Mouse (Mus musculus) bone marrow, adult 2 months (tissue): ENCODE measurements around the gene Stt3a. TPM values are rescaled to one million over a fixed set of nuclear protein-coding genes. Genes with fewer than 3 reads are reported as not detected.

Experiments
- H3K27ac ChIP-seq: fragments of 200-500 bp; 2 replicates; pipeline ENCODE4 v1.5.1; 2012; ENCODE audit warnings: low read depth, mild to moderate bottlenecking, control low read depth, inconsistent platforms, low read length; ENCODE audit not compliant: control insufficient read depth, poor library complexity, insufficient read depth
- H3K4me1 ChIP-seq: fragments of 200-500 bp; 2 replicates; pipeline ENCODE4 v1.6.1; 2011; ENCODE audit warnings: low read length; ENCODE audit not compliant: control insufficient read depth, insufficient read depth
- H3K4me3 ChIP-seq: fragments of 200-500 bp; replicated peaks from 2 replicates; pipeline ENCODE3; 2011; ENCODE audit warnings: mild to moderate bottlenecking, low read depth, low read length, control low read depth; ENCODE audit not compliant: control insufficient read depth
- CTCF ChIP-seq: fragments of 200-500 bp; IDR thresholded peaks from 2 replicates; pipeline ENCODE4 v1.5.1; 2011; ENCODE audit warnings: low read length, control low read depth; ENCODE audit not compliant: control insufficient read depth, insufficient read depth
- POLR2A ChIP-seq: fragments of 200-500 bp; IDR thresholded peaks from 2 replicates; pipeline ENCODE4 v1.6.1; 2011; ENCODE audit warnings: low read depth, mild to moderate bottlenecking, control low read depth, low read length, borderline replicate concordance; ENCODE audit not compliant: control insufficient read depth
- WGBS: fragments of 180-500 bp; shearing (Covaris S2); methylation state at CpG from one replicate; pipeline ENCODE4 v1.1.7; 2018; 5-methylcytosine and 5-hydroxymethylcytosine counted together
- polyA plus RNA-seq: library from polyadenylated mRNA; stranded (reverse); fragments of >200 nt; gene quantifications from 2 replicates; pipeline ENCODE4 v1.2.4, GENCODE M21; 2011; ENCODE audit warnings: low replicate concordance; ENCODE audit not compliant: missing spikeins, insufficient read depth, insufficient read length

The Stt3a gene
- polyA plus RNA-seq, 1 experiment, result 76.7 TPM

DNA sequence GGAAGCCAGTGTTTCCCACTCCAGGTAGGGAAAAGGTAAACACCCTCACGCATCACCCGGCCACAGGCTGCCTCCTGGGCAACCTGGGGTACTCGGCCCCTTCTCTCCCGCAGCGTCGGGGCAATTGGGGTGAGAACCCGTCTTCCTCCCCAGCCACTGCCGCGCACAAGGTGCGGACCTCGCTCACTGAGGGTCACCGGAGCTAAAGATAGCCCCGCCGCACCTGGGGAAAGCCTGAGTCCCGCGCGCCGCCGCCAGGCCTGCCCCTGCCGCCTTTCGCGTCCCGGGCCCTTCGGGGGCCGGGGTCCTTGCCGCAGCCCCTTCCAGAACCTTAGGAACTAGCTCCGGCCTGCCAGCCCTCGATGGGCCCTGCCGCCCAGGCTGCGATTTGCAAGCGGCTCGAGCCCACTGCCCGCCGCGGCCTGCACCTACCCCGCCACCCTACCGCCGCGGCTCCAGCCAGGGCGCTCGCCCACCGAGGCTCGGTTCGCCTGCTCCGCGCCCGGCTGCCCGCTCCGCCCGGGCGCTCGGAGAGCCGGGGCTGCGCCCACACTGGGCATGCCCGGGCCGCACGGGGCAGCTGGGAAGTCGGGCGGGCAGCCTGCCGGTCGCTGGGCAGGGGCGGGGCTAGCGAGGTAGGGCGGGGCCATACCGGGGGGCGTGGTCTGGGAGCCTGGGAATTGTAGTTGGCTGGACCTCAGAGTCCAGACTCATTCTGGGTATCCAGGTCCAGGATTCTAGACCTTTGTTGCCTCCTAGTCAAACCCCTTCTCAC, 29.5 kb upstream of the Stt3a start, which contains the start of gene Ei24:
TSS of gene Ei24 (minus strand) at position 613 of the 775 bp plus-strand sequence.
- peak within 1 kb of the TSS; percentile 58; the same call in 1 of the 2 replicates for H3K27ac ChIP-seq
- H3K4me3 ChIP-seq, result peak within 1 kb of the TSS; percentile 89
- H3K4me1 ChIP-seq, result no peaks in the 10 kb centered on the region
- under 1% methylated on average over 65 of the region's 66 CpGs for WGBS
- TF ChIP-seq POLR2A, result peak; percentile 38; the same call in 1 of the 2 replicates
- TF ChIP-seq CTCF, result no peak

GRCm38 (mm10) chr9:36796224-36796623, 28.7 kb upstream of the Stt3a start:
- no peak overlapping the region for H3K27ac ChIP-seq
- no peak for TF ChIP-seq POLR2A
- no peak for TF ChIP-seq CTCF
- no peaks in the 10 kb centered on the region for H3K4me1 ChIP-seq
- WGBS, result 26% methylated on average over 5 of the region's 5 CpGs
- peak overlapping the region; percentile 89 for H3K4me3 ChIP-seq

DNA sequence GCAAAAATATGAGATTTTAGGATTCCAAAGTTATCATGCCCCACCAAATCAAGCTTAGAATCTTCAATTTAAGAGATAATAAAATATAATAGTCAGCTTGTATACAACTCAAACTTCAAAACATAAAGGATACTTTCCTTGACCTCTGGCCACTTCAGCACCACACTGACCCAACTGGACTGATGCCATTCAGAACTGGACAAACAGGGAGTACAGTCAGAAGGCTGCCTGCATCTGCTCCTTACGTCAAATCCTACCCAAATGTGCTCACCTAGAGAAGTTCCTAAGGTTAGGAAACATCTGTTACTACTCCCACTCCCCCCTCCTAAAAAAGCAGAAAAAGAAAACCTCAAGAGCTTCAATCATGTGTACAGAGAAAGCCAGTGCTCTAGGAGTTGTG, 28.1 kb upstream of the Stt3a start:
- WGBS, result 75% methylated on average over 1 of the region's 1 CpGs
- no peak for TF ChIP-seq POLR2A
- TF ChIP-seq CTCF, result no peak
- H3K4me3 ChIP-seq, result no peak overlapping the region
- H3K4me1 ChIP-seq, result no peaks in the 10 kb centered on the region
- no peak overlapping the region for H3K27ac ChIP-seq

DNA sequence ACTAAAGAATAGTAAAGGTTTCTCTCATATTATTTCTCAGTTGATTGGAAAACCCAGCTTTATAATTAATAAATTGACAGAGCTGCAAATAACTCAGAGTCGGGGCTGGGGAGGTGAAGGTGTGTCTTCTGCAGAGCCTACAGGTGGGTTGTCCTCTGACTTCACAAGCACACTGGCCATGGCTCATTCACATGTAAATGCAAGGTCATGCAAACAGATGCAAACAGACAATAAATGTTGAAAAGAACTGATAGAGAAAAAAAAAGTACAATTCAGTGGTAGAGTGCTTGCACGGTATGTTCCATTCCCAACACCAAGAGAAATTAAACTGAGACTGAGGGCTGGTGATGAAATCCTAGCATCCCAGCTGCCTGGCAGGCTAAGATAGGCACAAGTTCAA, 27.0 kb upstream of the Stt3a start:
- H3K27ac ChIP-seq, result no peak overlapping the region
- H3K4me1 ChIP-seq, result no peaks in the 10 kb centered on the region
- no peak for TF ChIP-seq POLR2A
- no peak for TF ChIP-seq CTCF
- WGBS, result 73% methylated on average over 2 of the region's 2 CpGs
- no peak overlapping the region for H3K4me3 ChIP-seq

GRCm38 (mm10) chr9:36792191-36792590, 24.7 kb upstream of the Stt3a start:
- Histone ChIP-seq H3K27ac (no peak overlapping the region), H3K4me3 (no peak overlapping the region), H3K4me1 (no peaks in the 10 kb centered on the region)
- WGBS, result 84% methylated on average over 3 of the region's 3 CpGs
- TF ChIP-seq CTCF (no peak), POLR2A (no peak)

DNA sequence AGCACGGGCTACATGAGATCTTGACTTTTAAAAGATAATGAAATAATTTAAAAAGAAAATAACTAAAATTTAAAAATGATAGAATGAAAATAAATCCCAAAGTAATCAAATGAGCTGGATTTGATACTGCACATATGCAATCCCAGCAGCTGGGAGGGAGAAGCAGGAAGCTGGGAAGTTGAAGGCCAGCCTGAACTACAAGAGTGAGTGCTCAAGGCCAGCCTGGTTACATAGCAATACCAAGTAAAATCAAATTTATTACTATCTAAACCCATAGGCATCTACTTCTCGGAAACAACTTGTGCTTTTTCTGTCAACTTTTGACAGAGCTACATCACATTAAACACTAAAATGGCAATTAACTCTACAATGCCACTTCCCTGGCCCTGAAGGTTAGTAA, 16.4 kb upstream of the Stt3a start:
- H3K27ac ChIP-seq, result no peak overlapping the region
- WGBS, result 79% methylated on average over 2 of the region's 2 CpGs
- H3K4me1 ChIP-seq, result no peaks in the 10 kb centered on the region
- TF ChIP-seq POLR2A (no peak), CTCF (no peak)
- H3K4me3 ChIP-seq, result no peak overlapping the region

- no peak overlapping the region for H3K4me3 ChIP-seq
- WGBS, result 75% methylated on average over 1 of the region's 1 CpGs
- no peak overlapping the region for H3K27ac ChIP-seq
- no peak for TF ChIP-seq POLR2A
- TF ChIP-seq CTCF, result no peak
- H3K4me1 ChIP-seq, result no peaks in the 10 kb centered on the region
Observed at GRCm38 (mm10) chr9:36769048-36769413, 1.6 kb upstream of the Stt3a start.

DNA sequence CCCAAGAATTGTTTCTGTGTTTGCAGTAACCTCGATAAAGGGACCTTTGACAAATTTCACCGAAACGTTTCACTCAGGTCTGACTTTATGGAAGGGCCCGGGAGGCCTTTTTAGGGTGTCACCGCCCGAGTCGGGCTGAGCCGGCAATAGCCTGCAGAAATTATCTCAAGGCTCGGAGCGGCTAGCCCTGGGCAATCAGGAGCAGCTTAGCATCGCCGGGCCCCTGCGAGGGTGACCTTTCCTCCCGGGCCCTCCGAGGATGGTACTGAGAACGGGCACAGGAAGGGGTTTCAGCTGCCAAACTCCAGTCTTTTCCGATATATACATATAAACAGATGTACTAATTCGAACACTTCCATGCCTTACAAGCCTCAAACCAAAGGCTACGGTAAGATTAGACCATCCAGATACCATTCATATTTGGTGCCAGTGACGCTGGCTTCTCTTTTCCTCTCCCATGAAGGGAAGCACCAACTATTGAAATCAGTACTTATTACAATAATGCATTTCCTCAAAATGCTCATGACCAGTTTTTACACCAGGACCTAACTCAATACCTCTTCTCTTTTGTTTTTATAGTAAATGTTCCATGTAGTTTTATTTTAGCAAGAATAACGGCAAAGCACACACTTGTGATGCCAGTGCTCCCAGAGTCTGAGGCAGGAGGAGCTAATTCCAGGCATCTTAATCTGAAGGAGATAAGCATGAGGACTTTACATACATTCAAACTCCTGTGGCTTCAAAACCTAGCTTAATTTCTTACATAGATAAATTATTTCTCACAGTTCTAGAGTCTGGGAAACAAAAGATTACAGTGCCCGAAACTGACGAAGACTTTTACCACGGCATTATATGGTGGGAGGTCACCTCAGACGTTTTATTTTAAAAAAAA, 923 bp upstream of the Stt3a start:
- Histone ChIP-seq H3K4me3 (peak overlapping the region; percentile 73), H3K4me1 (no peaks in the 10 kb centered on the region), H3K27ac (peak overlapping the region; percentile 94)
- WGBS, result 8% methylated on average over 25 of the region's 25 CpGs
- TF ChIP-seq CTCF (no peak), POLR2A (no peak)
